Mouse (Mus musculus): Measurements from ENCODE around the gene Map3k11. TPM values are rescaled to one million over a fixed set of nuclear protein-coding genes. Genes with fewer than 3 reads are reported as not detected.
"Not testable (repeated sequence)": the region's sequence is repeated elsewhere in the genome, so short reads cannot be mapped to it uniquely, and the experiment has no call there.

The Map3k11 gene
- total and polyA plus RNA-seq, 3 experiments, result 22.2 to 145 (median 23.3) TPM

GRCm38 (mm10) chr19:5684985-5685384 lies 3.6 kb upstream of the Map3k11 start:
- ATAC-seq (ENCODE audit: extremely low read depth, insufficient number of reproducible peaks, low FRiP score, poor library complexity, severe bottlenecking) (no peak), DNase-seq (ENCODE audit: low spot score) (no peak)
- TF ChIP-seq CTCF (IDR thresholded peaks at IDR 0.05; ENCODE audit: low read depth, low read length) (no peak), POLR2AphosphoS5 (IDR thresholded peaks at IDR 0.05; ENCODE audit: insufficient replicate concordance, low read depth, low read length) (no peak), TAL1 (conservative IDR thresholded peaks at IDR 0.05; ENCODE audit: low read depth, low read length) (no peak), GATA2 (IDR thresholded peaks at IDR 0.05; ENCODE audit: borderline replicate concordance, low read depth, low read length) (no peak), GATA1 (IDR thresholded peaks at IDR 0.05; ENCODE audit: borderline replicate concordance, low read length) (no peak)
- Histone ChIP-seq H3K4me1 (ENCODE audit: insufficient read depth, low read depth, low read length) (peaks cover 39% of the 10 kb centered on the region), H3K4me3 (ENCODE audit: low read depth, low read length) (no peak overlapping the region; the same call in 1 of the 2 replicates), H3K36me3 (replicated peaks) (peaks cover 74% of the 10 kb centered on the region), H3K9me3 (replicated peaks) (no peaks in the 10 kb centered on the region), H3K27me3 (ENCODE audit: insufficient read depth, low read length) (no peaks in the 10 kb centered on the region)

DNA sequence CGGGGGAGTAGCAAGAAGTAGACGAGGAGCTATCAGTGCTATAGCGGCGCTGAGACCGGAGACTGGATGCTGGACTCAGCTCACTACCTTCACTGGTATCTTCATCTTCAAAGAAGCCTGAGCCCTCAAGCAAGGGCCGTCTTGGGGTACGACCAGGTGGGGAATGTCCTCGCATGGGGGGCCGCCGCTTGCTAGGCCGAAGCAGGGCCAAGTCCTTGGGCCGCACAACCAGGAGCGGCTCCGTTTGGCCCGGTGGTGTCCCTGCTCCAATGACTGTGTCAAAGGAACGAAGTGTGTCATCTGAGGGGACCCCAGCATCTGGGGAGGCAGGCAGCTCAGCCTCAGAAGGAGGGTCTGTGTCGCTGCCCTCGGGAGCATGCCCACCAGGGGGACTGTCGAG lies 3.1 kb upstream of the Map3k11 start:
- TF ChIP-seq CTCF (IDR thresholded peaks at IDR 0.05; ENCODE audit: low read depth, low read length) (no peak), POLR2AphosphoS5 (IDR thresholded peaks at IDR 0.05; ENCODE audit: insufficient replicate concordance, low read depth, low read length) (no peak), GATA1 (IDR thresholded peaks at IDR 0.05; ENCODE audit: borderline replicate concordance, low read length) (no peak), TAL1 (conservative IDR thresholded peaks at IDR 0.05; ENCODE audit: low read depth, low read length) (no peak), GATA2 (IDR thresholded peaks at IDR 0.05; ENCODE audit: borderline replicate concordance, low read depth, low read length) (no peak)
- DNase-seq (ENCODE audit: low spot score), result no peak
- Histone ChIP-seq H3K4me3 (ENCODE audit: low read depth, low read length) (no peak overlapping the region), H3K9me3 (replicated peaks) (no peaks in the 10 kb centered on the region), H3K27me3 (ENCODE audit: insufficient read depth, low read length) (no peaks in the 10 kb centered on the region), H3K36me3 (replicated peaks) (peaks cover 73% of the 10 kb centered on the region), H3K4me1 (ENCODE audit: insufficient read depth, low read depth, low read length) (peaks cover 43% of the 10 kb centered on the region)
- ATAC-seq (ENCODE audit: extremely low read depth, insufficient number of reproducible peaks, low FRiP score, poor library complexity, severe bottlenecking), result no peak

DNA sequence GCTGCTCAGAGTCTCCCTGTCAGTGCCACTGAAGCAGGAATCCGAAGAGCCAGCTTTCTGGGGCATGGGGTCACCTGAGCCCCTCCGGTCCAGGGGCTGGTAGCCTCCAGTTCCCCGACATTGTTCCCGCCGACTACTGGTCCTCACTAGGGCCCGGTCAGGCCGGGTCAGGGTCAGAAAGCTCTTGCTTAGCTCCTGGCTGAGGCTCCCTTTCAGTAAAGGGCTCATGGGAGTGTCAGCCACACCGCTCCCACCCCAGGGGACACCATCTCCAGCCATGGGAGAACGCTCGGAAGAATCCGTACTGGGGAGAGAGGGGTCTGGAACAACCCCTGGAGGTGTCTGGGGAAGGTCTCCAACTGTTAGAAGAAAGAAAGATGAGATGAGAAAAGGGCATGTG lies 2.7 kb upstream of the Map3k11 start:
- DNase-seq (ENCODE audit: low spot score) (no peak), ATAC-seq (ENCODE audit: extremely low read depth, insufficient number of reproducible peaks, low FRiP score, poor library complexity, severe bottlenecking) (no peak)
- H3K9me3 ChIP-seq (replicated peaks), result no peaks in the 10 kb centered on the region
- TF ChIP-seq GATA2 (IDR thresholded peaks at IDR 0.05; ENCODE audit: borderline replicate concordance, low read depth, low read length) (no peak), CTCF (IDR thresholded peaks at IDR 0.05; ENCODE audit: low read depth, low read length) (no peak), TAL1 (conservative IDR thresholded peaks at IDR 0.05; ENCODE audit: low read depth, low read length) (no peak), POLR2AphosphoS5 (IDR thresholded peaks at IDR 0.05; ENCODE audit: insufficient replicate concordance, low read depth, low read length) (no peak), GATA1 (IDR thresholded peaks at IDR 0.05; ENCODE audit: borderline replicate concordance, low read length) (no peak)
- H3K4me1 ChIP-seq (ENCODE audit: insufficient read depth, low read depth, low read length), result peaks cover 47% of the 10 kb centered on the region
- H3K4me3 ChIP-seq (ENCODE audit: low read depth, low read length), result no peak overlapping the region
- H3K27me3 ChIP-seq (ENCODE audit: insufficient read depth, low read length), result no peaks in the 10 kb centered on the region
- peaks cover 73% of the 10 kb centered on the region for H3K36me3 ChIP-seq (replicated peaks)

GRCm38 (mm10) chr19:5686437-5686836 lies 2.1 kb upstream of the Map3k11 start:
- no peak overlapping the region for H3K4me3 ChIP-seq (ENCODE audit: low read depth, low read length)
- TF ChIP-seq GATA2 (IDR thresholded peaks at IDR 0.05; ENCODE audit: borderline replicate concordance, low read depth, low read length), result no peak
- no peak for TF ChIP-seq POLR2AphosphoS5 (IDR thresholded peaks at IDR 0.05; ENCODE audit: insufficient replicate concordance, low read depth, low read length)
- TF ChIP-seq CTCF (IDR thresholded peaks at IDR 0.05; ENCODE audit: low read depth, low read length), result no peak
- no peak for TF ChIP-seq TAL1 (conservative IDR thresholded peaks at IDR 0.05; ENCODE audit: low read depth, low read length)
- TF ChIP-seq GATA1 (IDR thresholded peaks at IDR 0.05; ENCODE audit: borderline replicate concordance, low read length), result no peak
- ATAC-seq (ENCODE audit: extremely low read depth, insufficient number of reproducible peaks, low FRiP score, poor library complexity, severe bottlenecking), result no peak
- DNase-seq (ENCODE audit: low spot score), result no peak
- no peaks in the 10 kb centered on the region for H3K9me3 ChIP-seq (replicated peaks)
- peaks cover 73% of the 10 kb centered on the region for H3K36me3 ChIP-seq (replicated peaks)
- peaks cover 53% of the 10 kb centered on the region for H3K4me1 ChIP-seq (ENCODE audit: insufficient read depth, low read depth, low read length)
- no peaks in the 10 kb centered on the region for H3K27me3 ChIP-seq (ENCODE audit: insufficient read depth, low read length)

DNA sequence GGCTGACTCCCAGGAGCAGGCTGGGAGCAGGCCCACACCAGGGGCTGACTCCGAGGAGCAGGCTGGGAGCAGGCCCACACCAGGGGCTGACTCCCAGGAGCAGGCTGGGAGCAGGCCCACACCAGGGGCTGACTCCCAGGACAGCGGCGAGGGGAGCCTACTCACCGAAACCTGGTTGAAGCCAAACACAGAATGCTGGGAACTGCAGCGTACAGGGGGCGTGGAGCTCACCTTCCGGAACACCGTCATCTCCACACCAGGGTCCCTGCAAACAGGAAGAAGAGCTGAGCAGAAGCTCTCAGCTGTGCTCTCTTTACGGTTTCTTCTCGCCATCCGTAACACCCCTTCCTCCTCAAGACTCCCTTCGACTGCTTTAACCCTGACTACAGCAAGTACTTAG lies 1.6 kb upstream of the Map3k11 start:
- H3K9me3 ChIP-seq (replicated peaks); ATAC-seq (ENCODE audit: extremely low read depth, insufficient number of reproducible peaks, low FRiP score, poor library complexity, severe bottlenecking); H3K27me3 ChIP-seq (ENCODE audit: insufficient read depth, low read length); DNase-seq (ENCODE audit: low spot score): not testable (repeated sequence)
- Histone ChIP-seq H3K36me3 (replicated peaks) (peaks cover 73% of the 10 kb centered on the region), H3K4me3 (ENCODE audit: low read depth, low read length) (peak overlapping the region; percentile 86; the same call in 1 of the 2 replicates), H3K4me1 (ENCODE audit: insufficient read depth, low read depth, low read length) (peaks cover 58% of the 10 kb centered on the region)

GRCm38 (mm10) chr19:5687738-5688137 lies 804 bp upstream of the Map3k11 start:
- Histone ChIP-seq H3K4me3 (ENCODE audit: low read depth, low read length) (peak overlapping the region; percentile 86), H3K27me3 (ENCODE audit: insufficient read depth, low read length) (no peaks in the 10 kb centered on the region), H3K4me1 (ENCODE audit: insufficient read depth, low read depth, low read length) (peaks cover 66% of the 10 kb centered on the region), H3K36me3 (replicated peaks) (peaks cover 73% of the 10 kb centered on the region), H3K9me3 (replicated peaks) (no peaks in the 10 kb centered on the region)
- DNase-seq (ENCODE audit: low spot score) (no peak), ATAC-seq (ENCODE audit: extremely low read depth, insufficient number of reproducible peaks, low FRiP score, poor library complexity, severe bottlenecking) (no peak)
- TF ChIP-seq TAL1 (conservative IDR thresholded peaks at IDR 0.05; ENCODE audit: low read depth, low read length) (no peak), POLR2AphosphoS5 (IDR thresholded peaks at IDR 0.05; ENCODE audit: insufficient replicate concordance, low read depth, low read length) (no peak), GATA2 (IDR thresholded peaks at IDR 0.05; ENCODE audit: borderline replicate concordance, low read depth, low read length) (no peak), CTCF (IDR thresholded peaks at IDR 0.05; ENCODE audit: low read depth, low read length) (no peak), GATA1 (IDR thresholded peaks at IDR 0.05; ENCODE audit: borderline replicate concordance, low read length) (no peak)

DNA sequence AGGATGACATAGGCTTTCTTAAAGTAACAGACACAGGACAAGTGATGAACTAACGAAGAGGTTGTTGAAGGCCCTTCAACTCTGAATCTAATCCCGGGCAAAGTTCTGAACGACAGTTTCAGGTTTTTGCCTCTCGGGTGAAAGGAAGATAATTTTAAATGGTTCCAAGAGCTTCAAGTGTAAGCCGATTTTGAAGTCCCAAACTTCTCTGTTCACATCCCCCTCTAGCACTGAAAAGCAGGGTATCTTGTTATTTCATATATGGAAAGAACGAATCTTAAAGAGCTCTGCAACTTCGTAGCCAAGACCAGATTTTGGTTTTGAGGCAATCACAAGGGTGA lies 516 bp downstream of the Map3k11 start:
- no peak for DNase-seq (ENCODE audit: low spot score)
- TF ChIP-seq GATA2 (IDR thresholded peaks at IDR 0.05; ENCODE audit: borderline replicate concordance, low read depth, low read length) (no peak), GATA1 (IDR thresholded peaks at IDR 0.05; ENCODE audit: borderline replicate concordance, low read length) (no peak), POLR2AphosphoS5 (IDR thresholded peaks at IDR 0.05; ENCODE audit: insufficient replicate concordance, low read depth, low read length) (no peak), CTCF (IDR thresholded peaks at IDR 0.05; ENCODE audit: low read depth, low read length) (no peak), TAL1 (conservative IDR thresholded peaks at IDR 0.05; ENCODE audit: low read depth, low read length) (no peak)
- H3K9me3 ChIP-seq (replicated peaks), result no peaks in the 10 kb centered on the region
- no peaks in the 10 kb centered on the region for H3K27me3 ChIP-seq (ENCODE audit: insufficient read depth, low read length)
- peak overlapping the region; percentile 86 for H3K4me3 ChIP-seq (ENCODE audit: low read depth, low read length)
- peaks cover 70% of the 10 kb centered on the region for H3K4me1 ChIP-seq (ENCODE audit: insufficient read depth, low read depth, low read length)
- no peak for ATAC-seq (ENCODE audit: extremely low read depth, insufficient number of reproducible peaks, low FRiP score, poor library complexity, severe bottlenecking)
- peaks cover 73% of the 10 kb centered on the region for H3K36me3 ChIP-seq (replicated peaks)
